Mouse (Mus musculus): Measurements from ENCODE around the gene Snapin.

DNA sequence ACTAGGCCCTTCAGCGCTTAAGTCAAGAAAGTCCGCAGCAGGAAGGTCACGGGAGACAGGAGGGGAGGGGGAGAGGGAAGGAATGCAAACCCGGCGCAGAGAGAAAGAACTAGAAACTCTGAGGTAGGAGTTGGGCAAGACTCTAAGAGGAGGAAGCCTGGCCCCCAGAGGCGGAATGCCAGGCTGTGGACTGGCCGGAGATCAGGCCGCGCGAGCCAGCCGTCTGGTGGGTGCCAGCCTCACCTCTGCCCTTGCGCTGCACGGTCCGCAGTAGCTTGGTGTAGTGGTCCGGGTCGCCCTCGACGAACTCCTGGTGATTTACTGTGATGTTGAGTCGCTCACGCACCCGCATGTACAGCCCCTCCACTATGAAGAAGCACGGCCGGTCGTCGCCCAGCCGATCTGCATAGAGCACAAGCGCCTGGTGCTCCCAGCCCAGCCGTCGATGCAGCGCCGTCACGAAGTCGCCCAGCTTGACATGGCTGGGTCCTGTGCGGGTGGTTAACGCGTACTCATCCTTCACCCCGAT is 26.2 kb downstream of the Snapin start:
- TF ChIP-seq POLR2A (IDR thresholded peaks at IDR 0.05; ENCODE audit: borderline replicate concordance, insufficient read depth, low read length), result no peak
- TF ChIP-seq CTCF (IDR thresholded peaks at IDR 0.05; ENCODE audit: borderline replicate concordance, insufficient read depth, low read depth, low read length), result no peak
